Mouse (Mus musculus): Measurements from ENCODE around the gene Klhl11.

The Klhl11 gene

GRCm38 (mm10) chr11:100490951-100491350 is 18.4 kb upstream of the Klhl11 start:
- ChIA-PET CTCF (interaction anchor here in 2 of 4 experiments (0.6 to 1.2 kb wide), 5 partner anchors 8 to 167 kb away, joined by 3 to 4 read pairs (median 3); partner anchors contain the start of gene Klhl11 (in 1 of the 2)), POLR2A (interaction anchor here in 3 of 4 experiments (0.8 to 6.1 kb wide), 5 partner anchors 13 to 37 kb away, joined by 3 to 38 read pairs (median 4); partner anchors contain the start of genes Klhl11 (in 2 of the 3) and Acly (in 1 of the 3))

- CTCF ChIA-PET, result interaction anchor here in 3 of 4 experiments (0.5 to 2.0 kb wide), 18 partner anchors 9 to 408 kb away, joined by 3 to 7 read pairs (median 3); partner anchors contain the start of genes Acly (in 1 of the 3), Hspb9 (in 1 of the 3), Jup (in 1 of the 3) and Klhl10 (in 1 of the 3)
Observed at GRCm38 (mm10) chr11:100485801-100486538, 13.4 kb upstream of the Klhl11 start.

GRCm38 (mm10) chr11:100484461-100484860 is 11.9 kb upstream of the Klhl11 start:
- POLR2A ChIA-PET, result interaction anchor here in 3 of 4 experiments (0.5 to 3.3 kb wide), 7 partner anchors 11 to 53 kb away, joined by 3 to 16 read pairs (median 3); partner anchors contain the start of genes Acly (in 1 of the 3) and Klhl11 (in 1 of the 3)
- CTCF ChIA-PET, result no interaction called here

More at GRCm38 (mm10) chr11:100485801-100486538, 13.4 kb upstream of the Klhl11 start:
- POLR2A ChIA-PET, result interaction anchor here (0.6 to 3.4 kb wide), 16 partner anchors 9 to 166 kb away, joined by 4 to 21 read pairs (median 6); partner anchors contain the start of genes Klhl11 (in 4 of the 4), Acly (in 3 of the 4) and Eif1 (in 2 of the 4)

GRCm38 (mm10) chr11:100479152-100479551 is 6.6 kb upstream of the Klhl11 start:
- POLR2A ChIA-PET, result interaction anchor here in 3 of 4 experiments (0.5 to 1.2 kb wide), 10 partner anchors 8 to 159 kb away, joined by 3 to 5 read pairs (median 3); partner anchors contain the start of genes Acly (in 1 of the 3) and Eif1 (in 1 of the 3)
- CTCF ChIA-PET, result interaction anchor here in 1 of 4 experiments (0.7 kb wide), 1 partner anchor 162 kb away, joined by 3 read pairs; no protein-coding TSS in a partner anchor

GRCm38 (mm10) chr11:100476281-100476680 is 3.7 kb upstream of the Klhl11 start:
- ChIA-PET POLR2A (interaction anchor here in 3 of 4 experiments (0.6 to 3.7 kb wide), 11 partner anchors 11 to 156 kb away, joined by 3 to 21 read pairs (median 5); partner anchors contain the start of genes Acly (in 2 of the 3), Eif1 (in 1 of the 3) and Jup (in 1 of the 3)), CTCF (no interaction called here)

- POLR2A ChIA-PET, result interaction anchor here (0.6 to 4.4 kb wide), 61 partner anchors 8 to 1551 kb away, joined by 3 to 30 read pairs (median 5); partner anchors contain the start of genes Acly (in 3 of the 4), Jup (in 3 of the 4), Eif1 (in 2 of the 4) and Klhl10 (in 2 of the 4)
Observed at GRCm38 (mm10) chr11:100472935-100473295, 374 bp upstream of the Klhl11 start.

GRCm38 (mm10) chr11:100471352-100472196 is 967 bp downstream of the Klhl11 start:
- CTCF ChIA-PET, result interaction anchor here (0.6 to 1.5 kb wide), 17 partner anchors 15 to 1568 kb away, joined by 3 to 8 read pairs (median 3); partner anchors contain the start of genes Acly (in 1 of the 4) and Jup (in 1 of the 4)
- POLR2A ChIA-PET, result interaction anchor here (0.6 to 4.4 kb wide), 88 partner anchors 8 to 337 kb away, joined by 3 to 30 read pairs (median 4); partner anchors contain the start of genes Acly (in 3 of the 4), Jup (in 3 of the 4), Klhl10 (in 3 of the 4) and Nt5c3b (in 3 of the 4)

More at GRCm38 (mm10) chr11:100472935-100473295, 374 bp upstream of the Klhl11 start:
- CTCF ChIA-PET, result interaction anchor here in 2 of 4 experiments (0.8 to 1.5 kb wide), 13 partner anchors 16 to 111 kb away, joined by 3 to 8 read pairs (median 3); partner anchors contain the start of genes Acly (in 2 of the 2) and Jup (in 1 of the 2)

GRCm38 (mm10) chr11:100465833-100466232 is 6.7 kb downstream of the Klhl11 start:
- ChIA-PET CTCF (interaction anchor here in 1 of 4 experiments (0.5 kb wide), 1 partner anchor 41 kb away, joined by 3 read pairs; no protein-coding TSS in a partner anchor), POLR2A (interaction anchor here in 2 of 4 experiments (0.6 to 1.0 kb wide), 5 partner anchors 13 to 834 kb away, joined by 3 to 8 read pairs (median 3); partner anchors contain the start of gene Acly (in 1 of the 2))

- ChIA-PET CTCF (interaction anchor here in 1 of 4 experiments (0.5 kb wide), 1 partner anchor 40 kb away, joined by 3 read pairs; no protein-coding TSS in a partner anchor), POLR2A (interaction anchor here in 2 of 4 experiments (0.6 to 1.6 kb wide), 6 partner anchors 9 to 833 kb away, joined by 3 to 8 read pairs (median 4); partner anchors contain the start of gene Acly (in 1 of the 2))
Observed at GRCm38 (mm10) chr11:100465229-100465792, 7.2 kb downstream of the Klhl11 start.

- POLR2A ChIA-PET, result interaction anchor here in 3 of 4 experiments (0.9 to 3.9 kb wide), 6 partner anchors 8 to 143 kb away, joined by 3 to 23 read pairs (median 4); partner anchors contain the start of genes Eif1 (in 1 of the 3) and Klhl11 (in 1 of the 3)
- CTCF ChIA-PET, result interaction anchor here in 1 of 4 experiments (1.0 kb wide), 1 partner anchor 66 kb away, joined by 3 read pairs; the partner anchor contains the start of gene Jup
Observed at GRCm38 (mm10) chr11:100462699-100463098, 9.8 kb downstream of the Klhl11 start.

- POLR2A ChIA-PET, result interaction anchor here in 3 of 4 experiments (1.0 to 4.8 kb wide), 12 partner anchors 10 to 138 kb away, joined by 3 to 30 read pairs (median 6); partner anchors contain the start of genes Klhl11 (in 3 of the 3), Acly (in 1 of the 3), Eif1 (in 1 of the 3) and Jup (in 1 of the 3)
- CTCF ChIA-PET, result interaction anchor here in 2 of 4 experiments (1.4 to 1.5 kb wide), 2 partner anchors 15 to 304 kb away, joined by 3 to 6 read pairs; partner anchors contain the start of gene Klhl11 (in 1 of the 2)
Observed at GRCm38 (mm10) chr11:100457711-100458110, 14.8 kb downstream of the Klhl11 start.

- ChIA-PET POLR2A (interaction anchor here in 3 of 4 experiments (1.1 to 4.8 kb wide), 12 partner anchors 11 to 137 kb away, joined by 4 to 30 read pairs (median 6); partner anchors contain the start of genes Klhl11 (in 3 of the 3), Acly (in 1 of the 3), Eif1 (in 1 of the 3) and Jup (in 1 of the 3)), CTCF (interaction anchor here in 1 of 4 experiments (1.4 kb wide), 1 partner anchor 305 kb away, joined by 3 read pairs; no protein-coding TSS in a partner anchor)
Observed at GRCm38 (mm10) chr11:100457247-100457646, 15.3 kb downstream of the Klhl11 start.

- ChIA-PET POLR2A (interaction anchor here in 2 of 4 experiments (1.1 to 2.7 kb wide), 8 partner anchors 29 to 87 kb away, joined by 3 to 10 read pairs (median 4); partner anchors contain the start of genes Klhl11 (in 2 of the 2), Acly (in 1 of the 2), Hap1 (in 1 of the 2) and Jup (in 1 of the 2)), CTCF (interaction anchor here in 1 of 4 experiments (0.6 kb wide), 1 partner anchor 1079 kb away, joined by 5 read pairs; no protein-coding TSS in a partner anchor)
Observed at GRCm38 (mm10) chr11:100442625-100443024, 29.9 kb downstream of the Klhl11 start.

- ChIA-PET CTCF (interaction anchor here in 3 of 4 experiments (0.5 to 1.5 kb wide), 7 partner anchors 16 to 1078 kb away, joined by 3 to 6 read pairs (median 4); no protein-coding TSS in a partner anchor), POLR2A (interaction anchor here (0.7 to 2.7 kb wide), 14 partner anchors 10 to 120 kb away, joined by 3 to 10 read pairs (median 4); partner anchors contain the start of genes Klhl11 (in 3 of the 4) and Acly (in 1 of the 4))
Observed at GRCm38 (mm10) chr11:100441797-100442196, 30.7 kb downstream of the Klhl11 start, which contains the start of the genes Nt5c3b and Klhl10. TSS of gene Nt5c3b (minus strand) at chr11:100441808. TSS of gene Klhl10 (plus strand) at chr11:100441917.

Data from embryonic stem cell, embryonic (primary cell).